Mouse (Mus musculus): ENCODE data around the gene Tnfrsf4. TPM values are rescaled to one million over a fixed set of nuclear protein-coding genes. Genes with fewer than 3 reads are reported as not detected.

The Tnfrsf4 gene
- total RNA-seq, 2 experiments from 2014 or later: 1.2 to 2.1 TPM

- ATAC-seq (ENCODE audit: poor library complexity, severe bottlenecking): peak; percentile 72
Measured at GRCm38 (mm10) chr4:156026013-156026412, 12.4 kb downstream of the Tnfrsf4 start, which contains the start of gene Tnfrsf18. Gene Tnfrsf18 (plus strand): TSS chr4:156026164.

- no peak for ATAC-seq (ENCODE audit: poor library complexity, severe bottlenecking)
Measured at GRCm38 (mm10) chr4:156028580-156028979, 14.9 kb downstream of the Tnfrsf4 start.

GRCm38 (mm10) chr4:156030651-156031118, 17.0 kb downstream of the Tnfrsf4 start:
- ATAC-seq (ENCODE audit: poor library complexity, severe bottlenecking): no peak

GRCm38 (mm10) chr4:156031255-156031592, 17.6 kb downstream of the Tnfrsf4 start:
- ATAC-seq (ENCODE audit: poor library complexity, severe bottlenecking): no peak

- peak; percentile 68 for ATAC-seq (ENCODE audit: poor library complexity, severe bottlenecking)
Measured at GRCm38 (mm10) chr4:156031593-156032391, 18.1 kb downstream of the Tnfrsf4 start.

- ATAC-seq (ENCODE audit: poor library complexity, severe bottlenecking): no peak
Measured at GRCm38 (mm10) chr4:156032856-156033255, 19.2 kb downstream of the Tnfrsf4 start.

GRCm38 (mm10) chr4:156033476-156034119, 20.0 kb downstream of the Tnfrsf4 start:
- peak; percentile 73 for ATAC-seq (ENCODE audit: poor library complexity, severe bottlenecking)

GRCm38 (mm10) chr4:156034301-156034700, 20.7 kb downstream of the Tnfrsf4 start:
- no peak for ATAC-seq (ENCODE audit: poor library complexity, severe bottlenecking)

- peak; percentile 16; the same call in 1 of the 2 replicates for ATAC-seq (ENCODE audit: poor library complexity, severe bottlenecking)
Measured at GRCm38 (mm10) chr4:156034901-156035300, 21.3 kb downstream of the Tnfrsf4 start.

- ATAC-seq (ENCODE audit: poor library complexity, severe bottlenecking): no peak
Measured at GRCm38 (mm10) chr4:156044754-156045153, 31.1 kb downstream of the Tnfrsf4 start.

GRCm38 (mm10) chr4:156049779-156050178, 36.1 kb downstream of the Tnfrsf4 start:
- ATAC-seq (ENCODE audit: poor library complexity, severe bottlenecking): peak; percentile 55

GRCm38 (mm10) chr4:156050391-156050980, 36.8 kb downstream of the Tnfrsf4 start:
- no peak for ATAC-seq (ENCODE audit: poor library complexity, severe bottlenecking)

GRCm38 (mm10) chr4:156053113-156053512, 39.5 kb downstream of the Tnfrsf4 start:
- no peak for ATAC-seq (ENCODE audit: poor library complexity, severe bottlenecking)

- no peak for ATAC-seq (ENCODE audit: poor library complexity, severe bottlenecking)
Measured at GRCm38 (mm10) chr4:156054130-156054529, 40.5 kb downstream of the Tnfrsf4 start.

GRCm38 (mm10) chr4:156054606-156055005, 41.0 kb downstream of the Tnfrsf4 start:
- no peak for ATAC-seq (ENCODE audit: poor library complexity, severe bottlenecking)

- ATAC-seq (ENCODE audit: poor library complexity, severe bottlenecking): no peak
Measured at GRCm38 (mm10) chr4:156055173-156055572, 41.5 kb downstream of the Tnfrsf4 start.

GRCm38 (mm10) chr4:156057702-156058101, 44.1 kb downstream of the Tnfrsf4 start:
- no peak for ATAC-seq (ENCODE audit: poor library complexity, severe bottlenecking)

GRCm38 (mm10) chr4:156058826-156059225, 45.2 kb downstream of the Tnfrsf4 start:
- no peak for ATAC-seq (ENCODE audit: poor library complexity, severe bottlenecking)

GRCm38 (mm10) chr4:156059261-156059660, 45.6 kb downstream of the Tnfrsf4 start, which contains the start of gene Ttll10:
Gene Ttll10 (minus strand): TSS chr4:156059414.
- ATAC-seq (ENCODE audit: poor library complexity, severe bottlenecking): no peak

- ATAC-seq (ENCODE audit: poor library complexity, severe bottlenecking): no peak
Measured at GRCm38 (mm10) chr4:156059713-156060112, 46.1 kb downstream of the Tnfrsf4 start.

- ATAC-seq (ENCODE audit: poor library complexity, severe bottlenecking): no peak
Measured at GRCm38 (mm10) chr4:156063861-156064509, 50.3 kb downstream of the Tnfrsf4 start.

Measured in megakaryocyte, adult 5-6 weeks (primary cell).